Mouse (Mus musculus) cortical plate, adult 2 months (tissue): ENCODE measurements around the gene Stk31.

Source experiments
- CTCF ChIP-seq: fragments of 200-500 bp; IDR thresholded peaks from 2 replicates; pipeline ENCODE4 v1.5.1; 2011; ENCODE audit warnings: mild to moderate bottlenecking, control low read depth, low read length; ENCODE audit not compliant: insufficient read depth; ENCODE audit errors: extremely low read depth
- POLR2A ChIP-seq: fragments of 200-500 bp; IDR thresholded peaks from 2 replicates; pipeline ENCODE4 v1.6.1; 2011; ENCODE audit warnings: mild to moderate bottlenecking, low read length, control low read depth; ENCODE audit not compliant: insufficient read depth; ENCODE audit errors: extremely low read depth

- no peak for TF ChIP-seq CTCF
- no peak for TF ChIP-seq POLR2A
Measured at GRCm38 (mm10) chr6:49458112-49458511, 62.7 kb downstream of the Stk31 start.
